Mouse (Mus musculus) adrenal gland, postnatal 25 days (tissue): Measurements from ENCODE around the gene Gss. TPM values are rescaled to one million over a fixed set of nuclear protein-coding genes. Genes with fewer than 3 reads are reported as not detected.

Experiments used
- DNase-seq: peaks from one replicate; pipeline ENCODE4 v3.0.0; 2021; ENCODE audit warnings: mixed read lengths
- long read RNA-seq: library from polyadenylated mRNA; stranded (forward); transcript quantifications from one replicate; pipeline ENCODE4 v2.0.0, GENCODE M21; 2021
- total RNA-seq: library from RNA; stranded (reverse); gene quantifications from 2 replicates; pipeline ENCODE4 v1.2.3, GENCODE M21; 2021

The Gss gene
- 67.6 and 82.2 TPM in 2 replicates for total RNA-seq
- long read RNA-seq, transcript Gss-201 (13 exons, 1,963 nt), result major isoform, 99 of 131 reads
- long read RNA-seq, transcript Gss-203 (12 exons, 1,724 nt), result minor isoform, 5 of 131 reads
- long read RNA-seq, partial matches to known transcripts, result 17 of 131 reads
- long read RNA-seq, other reads (novel, unspliced or antisense), result 10 of 131 reads

GRCm38 (mm10) chr2:155592137-155592853 lies at the start of gene Gss:
Gene Gss, minus strand, starts transcription at chr2:155592810.
- peak; percentile 100 for DNase-seq

- no peak for DNase-seq
These were observed 49.2 kb upstream of the Gss start for GRCm38 (mm10) chr2:155641540-155642472.

- DNase-seq, result peak; percentile 24
These were observed 48.0 kb upstream of the Gss start for GRCm38 (mm10) chr2:155640656-155641055.

- no peak for DNase-seq
These were observed 44.8 kb upstream of the Gss start for GRCm38 (mm10) chr2:155637411-155637810.

GRCm38 (mm10) chr2:155636881-155637280 lies 44.3 kb upstream of the Gss start:
- no peak for DNase-seq

- no peak for DNase-seq
These were observed 43.4 kb upstream of the Gss start for GRCm38 (mm10) chr2:155635961-155636360.

GRCm38 (mm10) chr2:155634562-155634961 lies 42.0 kb upstream of the Gss start:
- no peak for DNase-seq

- no peak for DNase-seq
These were observed 41.1 kb upstream of the Gss start for GRCm38 (mm10) chr2:155633731-155634130.

- DNase-seq, result no peak
These were observed 40.5 kb upstream of the Gss start for GRCm38 (mm10) chr2:155633121-155633520.

- DNase-seq, result no peak
These were observed 39.7 kb upstream of the Gss start for GRCm38 (mm10) chr2:155632138-155632936.

- DNase-seq, result peak; percentile 58
These were observed 38.2 kb upstream of the Gss start for GRCm38 (mm10) chr2:155630590-155631416.

- DNase-seq, result no peak
These were observed 37.5 kb upstream of the Gss start for GRCm38 (mm10) chr2:155630153-155630552.

- peak; percentile 48 for DNase-seq
These were observed 36.6 kb upstream of the Gss start for GRCm38 (mm10) chr2:155629231-155629661.

GRCm38 (mm10) chr2:155628519-155628918 lies 35.9 kb upstream of the Gss start:
- no peak for DNase-seq

- DNase-seq, result no peak
These were observed 35.5 kb upstream of the Gss start for GRCm38 (mm10) chr2:155628112-155628511.

GRCm38 (mm10) chr2:155627030-155627738 lies 34.6 kb upstream of the Gss start:
- peak; percentile 76 for DNase-seq

GRCm38 (mm10) chr2:155626277-155626676 lies 33.7 kb upstream of the Gss start:
- no peak for DNase-seq

- DNase-seq, result no peak
These were observed 32.1 kb upstream of the Gss start for GRCm38 (mm10) chr2:155624730-155625129.

- DNase-seq, result no peak
These were observed 31.4 kb upstream of the Gss start for GRCm38 (mm10) chr2:155623996-155624395.

GRCm38 (mm10) chr2:155622606-155623005 lies 30.0 kb upstream of the Gss start:
- no peak for DNase-seq
